Comparison of ENCODE assay signal across 15 mouse cellular contexts in the genomic region with DNA sequence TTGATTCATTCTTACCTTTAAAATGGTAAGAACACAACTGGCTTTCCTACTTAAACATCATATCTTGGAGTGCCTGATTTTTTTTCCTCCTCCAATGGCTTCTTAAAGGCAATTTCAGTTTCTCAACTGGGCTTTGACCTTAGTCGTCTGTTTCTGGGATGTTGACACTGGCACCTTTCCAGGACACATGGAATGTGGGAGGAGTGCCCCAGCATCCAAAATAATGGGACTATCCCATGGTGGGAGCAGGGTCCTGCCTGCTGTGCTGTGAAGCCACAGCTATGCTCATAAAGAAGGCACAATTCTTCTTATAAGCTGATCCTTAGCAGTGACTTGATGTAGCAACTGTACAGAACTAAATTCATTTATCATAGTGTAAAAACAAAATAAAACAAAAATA.
DNase-seq lines count a peak whose midpoint lies in the region; ATAC-seq lines count a peak whose summit lies in the region.
"Had no signal": no experiment of that assay in that cellular context is flagged by ENCODE, and none has a peak within 500 bp of the region (broad histone marks: within the 10 kb centered on the region; RNA-seq: fewer than 3 reads in every experiment).

No protein-coding gene starts in this region.

- H3K4me1 ChIP-seq in lung, embryonic 15.5 days, result peaks cover 6% of the 10 kb centered on the region; the same call in 1 of the 2 replicates
- H3K4me1 ChIP-seq: embryonic facial prominence, embryonic 13.5 days; forebrain, embryonic 12.5 days; megakaryocyte, embryonic 14.5 days; stomach, embryonic 15.5 days had no signal

- no peaks in the 10 kb centered on the region for H3K36me3 ChIP-seq in lung, embryonic 15.5 days
- H3K36me3 ChIP-seq: embryonic facial prominence, embryonic 13.5 days; forebrain, embryonic 12.5 days; limb, embryonic 12.5 days; stomach, embryonic 15.5 days had no signal

- H3K27ac ChIP-seq in lung, embryonic 15.5 days, result no peak overlapping the region
- H3K27ac ChIP-seq: embryonic facial prominence, embryonic 13.5 days; forebrain, embryonic 12.5 days; limb, embryonic 12.5 days; stomach, embryonic 15.5 days had no signal

- no peak overlapping the region for H3K9ac ChIP-seq in lung, embryonic 15.5 days
- H3K9ac ChIP-seq: embryonic facial prominence, embryonic 13.5 days; forebrain, embryonic 12.5 days; limb, embryonic 12.5 days; stomach, embryonic 15.5 days had no signal

- H3K27me3 ChIP-seq in lung, embryonic 15.5 days, result no peaks in the 10 kb centered on the region
- H3K27me3 ChIP-seq: embryonic facial prominence, embryonic 13.5 days; forebrain, embryonic 12.5 days; limb, embryonic 12.5 days; megakaryocyte, embryonic 14.5 days; stomach, embryonic 15.5 days had no signal

- no peak overlapping the region for H3K4me3 ChIP-seq in lung, embryonic 15.5 days
- H3K4me3 ChIP-seq: embryonic facial prominence, embryonic 13.5 days; forebrain, embryonic 12.5 days; limb, embryonic 12.5 days; megakaryocyte, embryonic 14.5 days; myocyte; stomach, embryonic 15.5 days had no signal

- 3% methylated on average over 1 of the region's 1 CpGs for WGBS in lung, embryonic 15.5 days

- intact Hi-C loops in heart, postnatal 36 days (cut with DNase I), result no loop called here

- no peak overlapping the region for H3K4me2 ChIP-seq in lung, embryonic 15.5 days
- H3K4me2 ChIP-seq: embryonic facial prominence, embryonic 13.5 days; forebrain, embryonic 12.5 days; limb, embryonic 12.5 days; stomach, embryonic 15.5 days had no signal

- peak; percentile 74 for ATAC-seq in lung, embryonic 15.5 days (ENCODE audit: borderline replicate concordance, extremely low read depth, low FRiP score, low TSS enrichment)

- H3K9me3 ChIP-seq in lung, embryonic 15.5 days, result no peaks in the 10 kb centered on the region
- H3K9me3 ChIP-seq: embryonic facial prominence, embryonic 13.5 days; forebrain, embryonic 12.5 days; megakaryocyte, embryonic 14.5 days; stomach, embryonic 15.5 days had no signal

- peak; percentile 9 for DNase-seq in heart, adult 8-10 months (ENCODE audit: low spot score)
- no peak for DNase-seq in heart, postnatal 36 days
- DNase-seq in lung, postnatal 25 days (ENCODE audit: low spot score), result no peak
- DNase-seq in kidney, adult 11 months, result peak; percentile 9
- DNase-seq in kidney, postnatal 25 days, result peak; percentile 33 to 42
- DNase-seq in spleen, postnatal 36 days (ENCODE audit: low spot score in 2 of 2), result no peak
- no peak for DNase-seq in thymus, postnatal 0 days (ENCODE audit: low spot score)
- DNase-seq: thymus, postnatal 36 days had no signal

Comparison
In these comparisons a context has a peak if more than half of its experiments do, and no peak if none do; other contexts are left out.
1. DNase-seq: peak in heart, adult 8-10 months (single experiment), kidney, adult 11 months (single experiment) and kidney, postnatal 25 days (2 of 2); none in heart, postnatal 36 days (0 of 2), lung, postnatal 25 days (single experiment), spleen, postnatal 36 days (0 of 2) and thymus, postnatal 0 days (single experiment).